Mouse (Mus musculus): ENCODE measurements at regions not wholly inside any gene's neighbourhood (a gene's known extent, or its start where the extent isn't known, plus 50 kb on each side); places are given as distances from the start of the nearest gene placed in this dataset.
"Not testable (repeated sequence)": the region's sequence is repeated elsewhere in the genome, so short reads cannot be mapped to it uniquely, and the experiment has no call there.

DNA sequence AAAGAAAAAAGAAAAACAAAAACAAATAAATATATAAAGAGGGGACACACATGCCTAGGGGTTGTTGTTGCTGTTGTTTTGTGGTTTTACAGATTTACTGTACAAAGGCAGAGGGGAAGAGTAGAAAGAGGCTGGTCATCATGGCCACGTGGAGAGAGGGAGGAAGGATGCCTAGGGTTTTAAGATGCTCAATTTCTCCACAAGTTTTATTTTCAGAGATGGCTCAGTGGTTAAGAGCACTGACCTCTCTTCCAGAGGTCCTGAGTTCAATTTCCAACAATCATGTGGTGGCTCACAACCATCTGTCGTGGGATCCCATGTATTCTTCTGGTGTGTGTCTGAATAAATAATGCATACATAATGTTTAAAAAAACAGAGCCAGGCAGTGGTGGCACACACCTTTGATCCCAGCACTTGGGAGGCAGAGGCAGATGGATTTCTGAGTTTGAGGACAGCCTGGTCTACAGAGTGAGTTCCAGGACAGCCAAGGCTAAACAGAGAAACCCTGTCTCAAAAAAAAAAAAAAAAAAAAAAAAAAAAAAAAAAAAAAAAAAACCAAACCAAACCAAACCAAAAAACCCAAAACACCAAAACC, 1364.6 kb downstream of the Zfp704 start:
- 66% methylated on average over 2 of the region's 2 CpGs for WGBS
- not testable (repeated sequence) for H3K9ac ChIP-seq (replicated peaks; ENCODE audit: low read length); H3K4me1 ChIP-seq (ENCODE audit: control insufficient read depth, insufficient read depth, low read length); H3K9me3 ChIP-seq (ENCODE audit: control insufficient read depth, low read length); H3K27ac ChIP-seq (replicated peaks; ENCODE audit: low read depth, low read length); H3K27me3 ChIP-seq (ENCODE audit: control insufficient read depth, insufficient read depth, low read length); ATAC-seq (ENCODE audit: low FRiP score, low TSS enrichment); H3K4me2 ChIP-seq (ENCODE audit: low read length); H3K36me3 ChIP-seq (ENCODE audit: control insufficient read depth, insufficient read depth, low read length); H3K4me3 ChIP-seq (replicated peaks; ENCODE audit: low read depth, low read length)
- DNase-seq, result peak; percentile 56

DNA sequence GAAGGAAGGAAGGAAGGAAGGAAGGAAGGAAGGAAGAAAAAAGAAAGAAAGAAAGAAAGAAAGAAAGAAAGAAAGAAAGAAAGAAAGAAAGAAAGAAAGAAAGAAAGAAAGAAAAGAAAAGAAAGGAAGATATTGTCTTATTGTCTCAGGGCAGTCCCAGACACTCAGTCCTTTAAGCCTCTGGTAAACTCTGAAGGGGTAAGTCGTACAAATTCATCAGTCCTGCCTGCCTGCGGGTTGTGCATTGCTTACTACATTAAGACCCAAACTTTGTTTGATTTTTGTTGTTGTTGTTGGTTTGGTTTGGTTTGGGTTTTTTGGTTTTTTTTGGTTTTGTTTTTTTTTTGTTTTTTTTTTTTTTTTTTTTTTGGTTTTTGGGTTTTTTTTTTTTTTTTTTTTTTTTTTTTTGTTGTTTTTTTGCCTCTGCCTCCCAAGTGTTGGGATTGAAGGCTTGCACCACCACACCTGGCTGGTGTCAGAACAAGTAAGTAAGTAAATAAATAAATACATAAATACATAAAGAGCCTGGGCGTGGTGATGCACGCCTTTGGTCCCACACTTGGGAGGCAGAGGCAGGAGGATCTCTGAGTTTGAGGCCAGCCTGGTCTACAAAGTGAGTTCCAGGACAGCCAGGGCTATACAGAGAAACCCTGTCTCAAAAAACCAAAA, 1365.2 kb downstream of the Zfp704 start:
- not testable (repeated sequence) for H3K4me1 ChIP-seq (ENCODE audit: control insufficient read depth, insufficient read depth, low read length); H3K36me3 ChIP-seq (ENCODE audit: control insufficient read depth, insufficient read depth, low read length)
- WGBS, result 92% methylated on average over 4 of the region's 4 CpGs

DNA sequence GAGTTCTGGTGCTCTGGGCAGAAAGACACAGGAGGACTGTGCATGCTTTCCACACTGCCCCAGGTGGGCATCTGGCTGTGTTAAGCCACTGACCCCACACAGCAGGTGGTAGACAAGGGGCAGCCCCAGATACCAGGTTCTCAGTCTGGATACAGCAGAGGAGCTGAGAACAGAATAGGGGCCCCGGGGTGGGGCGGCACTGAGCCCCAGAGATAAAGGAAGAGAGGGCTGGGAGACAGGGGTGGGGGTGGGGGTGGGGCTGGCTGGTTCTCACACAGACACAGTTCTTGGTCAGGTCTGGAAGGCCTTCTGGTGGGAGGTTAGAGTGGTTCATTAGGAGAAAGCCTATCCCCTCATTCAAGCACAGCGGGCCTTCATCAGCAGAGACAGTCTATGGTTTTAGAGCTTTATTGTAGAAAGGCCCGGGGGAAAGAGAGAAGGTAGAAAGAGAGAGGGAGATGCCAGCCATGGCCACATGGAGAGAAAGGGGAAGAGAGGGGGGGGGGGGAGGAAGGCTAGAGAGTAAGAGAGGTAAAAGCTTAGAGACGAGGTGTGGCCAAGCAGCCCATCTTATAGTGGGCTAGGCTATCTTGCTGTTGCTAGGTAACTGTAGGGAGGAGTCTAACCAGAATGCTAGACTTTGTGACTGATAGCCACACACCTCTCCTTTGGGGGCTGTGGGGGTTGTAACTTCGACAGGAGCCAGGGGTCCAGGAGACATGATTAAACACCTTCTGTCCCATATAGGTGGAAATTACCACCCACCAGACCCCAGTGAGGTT, 1403.1 kb downstream of the Zfp704 start:
- no peak overlapping the region for H3K27ac ChIP-seq (replicated peaks; ENCODE audit: low read depth, low read length)
- no peak overlapping the region for H3K4me3 ChIP-seq (replicated peaks; ENCODE audit: low read depth, low read length)
- H3K4me2 ChIP-seq (ENCODE audit: low read length), result no peak overlapping the region
- no peaks in the 10 kb centered on the region for H3K9me3 ChIP-seq (ENCODE audit: control insufficient read depth, low read length)
- ATAC-seq (ENCODE audit: low FRiP score, low TSS enrichment) (no peak), DNase-seq (no peak)
- H3K27me3 ChIP-seq (ENCODE audit: control insufficient read depth, insufficient read depth, low read length), result no peaks in the 10 kb centered on the region
- no peak overlapping the region for H3K9ac ChIP-seq (replicated peaks; ENCODE audit: low read length)
- WGBS, result 60% methylated on average over 6 of the region's 6 CpGs
- no peaks in the 10 kb centered on the region for H3K4me1 ChIP-seq (ENCODE audit: control insufficient read depth, insufficient read depth, low read length)
- no peaks in the 10 kb centered on the region for H3K36me3 ChIP-seq (ENCODE audit: control insufficient read depth, insufficient read depth, low read length)

More for the DNA sequence above, 1365.2 kb downstream of the Zfp704 start:
- not testable (repeated sequence) for H3K27ac ChIP-seq (replicated peaks; ENCODE audit: low read depth, low read length); H3K9me3 ChIP-seq (ENCODE audit: control insufficient read depth, low read length); H3K4me2 ChIP-seq (ENCODE audit: low read length); ATAC-seq (ENCODE audit: low FRiP score, low TSS enrichment); H3K27me3 ChIP-seq (ENCODE audit: control insufficient read depth, insufficient read depth, low read length); H3K9ac ChIP-seq (replicated peaks; ENCODE audit: low read length); H3K4me3 ChIP-seq (replicated peaks; ENCODE audit: low read depth, low read length)
- DNase-seq, result peak; percentile 55

DNA sequence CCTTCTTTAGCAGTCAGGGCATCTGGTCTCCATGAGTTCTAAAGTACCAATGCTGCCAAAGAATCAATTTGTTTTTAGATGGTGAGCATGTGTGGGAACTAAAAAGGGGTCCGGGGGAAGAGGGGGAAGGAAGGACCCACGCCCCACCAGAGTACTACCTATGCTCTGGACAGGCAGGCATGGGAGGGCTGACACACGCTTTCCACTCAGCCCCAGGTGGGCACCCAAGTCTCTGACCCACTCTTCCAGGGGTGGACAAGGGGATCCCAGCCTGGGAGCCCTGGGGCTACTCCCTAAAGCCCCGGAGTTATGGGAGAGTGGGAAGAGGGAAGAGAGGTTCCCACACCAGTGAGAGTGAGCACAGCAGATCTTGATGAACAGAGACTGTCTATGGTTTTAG, 1446.9 kb downstream of the Zfp704 start:
- no peak for ATAC-seq (ENCODE audit: low FRiP score, low TSS enrichment)
- H3K27ac ChIP-seq (replicated peaks; ENCODE audit: low read depth, low read length), result no peak overlapping the region
- no peaks in the 10 kb centered on the region for H3K9me3 ChIP-seq (ENCODE audit: control insufficient read depth, low read length)
- no peaks in the 10 kb centered on the region for H3K4me1 ChIP-seq (ENCODE audit: control insufficient read depth, insufficient read depth, low read length)
- DNase-seq, result no peak
- no peak overlapping the region for H3K4me3 ChIP-seq (replicated peaks; ENCODE audit: low read depth, low read length)
- H3K27me3 ChIP-seq (ENCODE audit: control insufficient read depth, insufficient read depth, low read length), result no peaks in the 10 kb centered on the region
- no peaks in the 10 kb centered on the region for H3K36me3 ChIP-seq (ENCODE audit: control insufficient read depth, insufficient read depth, low read length)
- 84% methylated on average over 4 of the region's 4 CpGs for WGBS
- H3K9ac ChIP-seq (replicated peaks; ENCODE audit: low read length), result no peak overlapping the region
- H3K4me2 ChIP-seq (ENCODE audit: low read length), result no peak overlapping the region

DNA sequence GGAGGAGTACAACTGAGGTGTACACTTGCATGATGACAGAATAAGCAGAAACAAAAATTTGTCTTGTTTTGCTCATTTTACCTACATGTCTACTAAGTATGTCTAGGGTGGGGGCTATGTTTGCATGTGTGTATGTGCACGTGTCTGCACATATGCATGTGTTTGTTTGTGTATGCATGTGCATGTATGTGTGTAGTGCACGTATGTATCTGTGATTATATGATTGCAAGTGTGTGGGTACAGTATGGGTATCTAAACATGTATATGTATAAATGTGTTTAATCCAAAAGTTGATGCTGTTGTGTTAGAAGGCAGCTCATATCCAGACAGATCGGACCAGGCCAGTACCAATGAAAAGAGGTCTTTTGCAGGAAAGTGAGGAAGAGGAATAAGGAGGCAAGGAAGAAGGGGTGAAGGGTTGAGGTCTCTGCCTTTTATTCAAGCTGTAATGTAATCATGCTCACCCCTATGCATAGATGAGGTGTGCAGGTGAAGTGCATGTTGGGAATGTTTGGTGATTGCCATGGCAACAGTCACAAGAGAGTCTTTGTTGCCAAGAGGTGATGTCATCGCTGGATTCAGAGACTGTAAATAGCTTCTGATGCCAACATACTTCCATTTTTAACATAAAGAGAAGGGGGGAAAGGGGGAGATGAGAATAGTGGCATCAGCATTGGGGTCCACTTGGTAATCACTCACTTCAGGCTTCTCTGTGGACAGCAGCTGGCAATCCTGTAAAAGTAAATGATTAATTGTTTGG, 1447.7 kb downstream of the Zfp704 start:
- 84% methylated on average over 4 of the region's 4 CpGs for WGBS
- ATAC-seq (ENCODE audit: low FRiP score, low TSS enrichment) (peak; percentile 49; the same call in 1 of the 2 replicates), DNase-seq (peak; percentile 71)

DNA sequence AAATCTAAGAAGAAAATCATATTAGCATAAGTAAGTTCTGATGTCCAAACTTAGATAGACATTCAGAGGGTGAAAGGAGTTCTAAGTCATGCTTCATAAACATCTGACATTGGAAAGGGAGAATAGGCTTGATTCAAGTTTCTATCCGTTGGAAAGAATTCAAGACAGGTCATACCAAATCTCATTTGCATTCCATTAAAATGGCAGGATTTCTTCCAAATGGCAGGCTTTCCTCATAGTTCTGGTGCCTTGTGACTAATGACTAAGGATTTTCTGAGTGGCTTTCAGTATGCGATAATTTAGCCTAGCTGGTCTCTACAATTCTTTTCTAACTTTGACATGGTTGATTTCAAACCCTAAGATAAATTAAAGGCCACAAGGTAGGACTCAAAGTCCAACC, 1466.9 kb downstream of the Zfp704 start:
- H3K4me1 ChIP-seq (ENCODE audit: control insufficient read depth, insufficient read depth, low read length), result no peaks in the 10 kb centered on the region
- DNase-seq (no peak), ATAC-seq (ENCODE audit: low FRiP score, low TSS enrichment) (no peak)
- H3K36me3 ChIP-seq (ENCODE audit: control insufficient read depth, insufficient read depth, low read length), result no peaks in the 10 kb centered on the region
- H3K27me3 ChIP-seq (ENCODE audit: control insufficient read depth, insufficient read depth, low read length), result no peaks in the 10 kb centered on the region
- H3K9me3 ChIP-seq (ENCODE audit: control insufficient read depth, low read length), result no peaks in the 10 kb centered on the region
- WGBS, result 72% methylated on average over 2 of the region's 2 CpGs
- no peak overlapping the region for H3K27ac ChIP-seq (replicated peaks; ENCODE audit: low read depth, low read length)
- no peak overlapping the region for H3K4me2 ChIP-seq (ENCODE audit: low read length)
- H3K4me3 ChIP-seq (replicated peaks; ENCODE audit: low read depth, low read length), result no peak overlapping the region
- no peak overlapping the region for H3K9ac ChIP-seq (replicated peaks; ENCODE audit: low read length)

More for the DNA sequence above, 1447.7 kb downstream of the Zfp704 start:
- no peak overlapping the region for H3K4me3 ChIP-seq (replicated peaks; ENCODE audit: low read depth, low read length)
- no peaks in the 10 kb centered on the region for H3K27me3 ChIP-seq (ENCODE audit: control insufficient read depth, insufficient read depth, low read length)
- no peaks in the 10 kb centered on the region for H3K36me3 ChIP-seq (ENCODE audit: control insufficient read depth, insufficient read depth, low read length)
- no peak overlapping the region for H3K4me2 ChIP-seq (ENCODE audit: low read length)
- H3K9ac ChIP-seq (replicated peaks; ENCODE audit: low read length), result no peak overlapping the region
- H3K9me3 ChIP-seq (ENCODE audit: control insufficient read depth, low read length), result no peaks in the 10 kb centered on the region
- no peaks in the 10 kb centered on the region for H3K4me1 ChIP-seq (ENCODE audit: control insufficient read depth, insufficient read depth, low read length)
- no peak overlapping the region for H3K27ac ChIP-seq (replicated peaks; ENCODE audit: low read depth, low read length)

DNA sequence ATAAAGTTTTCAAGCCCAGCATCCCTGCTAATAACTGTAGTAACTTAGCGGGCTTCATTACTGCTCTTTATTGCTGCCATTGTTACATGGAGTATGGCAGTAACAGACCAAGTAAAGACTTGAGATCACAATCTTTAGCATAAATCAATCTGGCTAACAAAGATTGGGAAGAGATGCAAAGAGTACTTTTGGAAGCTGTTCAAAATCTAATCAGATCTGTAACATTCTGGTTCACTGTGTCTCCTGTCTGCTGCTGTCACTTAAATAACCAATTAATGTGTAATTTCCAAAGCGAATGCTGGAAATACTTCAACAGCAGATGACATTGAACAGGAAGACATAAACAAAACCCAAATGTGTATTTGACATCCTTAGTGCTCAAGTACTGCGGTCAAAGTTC, 1467.7 kb downstream of the Zfp704 start:
- no peak overlapping the region for H3K27ac ChIP-seq (replicated peaks; ENCODE audit: low read depth, low read length)
- no peak for ATAC-seq (ENCODE audit: low FRiP score, low TSS enrichment)

DNA sequence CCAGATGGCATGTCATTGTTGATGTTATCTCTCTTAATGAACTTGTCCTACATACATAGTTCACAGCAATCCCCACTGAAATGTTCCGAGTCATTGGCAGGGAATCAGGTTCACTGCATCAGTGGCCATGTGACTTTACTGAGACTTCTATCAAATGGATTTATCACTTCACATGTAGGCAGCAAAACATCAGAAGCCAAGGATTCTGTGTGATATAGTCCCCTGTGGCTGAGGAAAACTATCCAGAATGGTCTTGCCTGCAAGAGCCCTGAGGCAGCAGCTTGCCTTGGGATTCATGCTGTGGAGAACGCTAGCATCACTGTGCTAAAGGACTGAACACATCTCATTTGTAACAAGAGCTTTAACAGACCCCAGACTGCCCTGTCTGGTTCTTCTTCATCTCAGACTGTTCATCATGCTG, 1468.2 kb downstream of the Zfp704 start:
- Histone ChIP-seq H3K9me3 (ENCODE audit: control insufficient read depth, low read length) (no peaks in the 10 kb centered on the region), H3K4me2 (ENCODE audit: low read length) (no peak overlapping the region), H3K27me3 (ENCODE audit: control insufficient read depth, insufficient read depth, low read length) (no peaks in the 10 kb centered on the region), H3K27ac (replicated peaks; ENCODE audit: low read depth, low read length) (no peak overlapping the region), H3K9ac (replicated peaks; ENCODE audit: low read length) (no peak overlapping the region), H3K4me3 (replicated peaks; ENCODE audit: low read depth, low read length) (no peak overlapping the region), H3K36me3 (ENCODE audit: control insufficient read depth, insufficient read depth, low read length) (no peaks in the 10 kb centered on the region), H3K4me1 (ENCODE audit: control insufficient read depth, insufficient read depth, low read length) (no peaks in the 10 kb centered on the region)
- WGBS, result 58% methylated on average over 2 of the region's 2 CpGs
- DNase-seq, result peak; percentile 16
- ATAC-seq (ENCODE audit: low FRiP score, low TSS enrichment), result no peak

More for the DNA sequence above, 1467.7 kb downstream of the Zfp704 start:
- Histone ChIP-seq H3K4me3 (replicated peaks; ENCODE audit: low read depth, low read length) (no peak overlapping the region), H3K9me3 (ENCODE audit: control insufficient read depth, low read length) (no peaks in the 10 kb centered on the region), H3K27me3 (ENCODE audit: control insufficient read depth, insufficient read depth, low read length) (no peaks in the 10 kb centered on the region), H3K4me1 (ENCODE audit: control insufficient read depth, insufficient read depth, low read length) (no peaks in the 10 kb centered on the region), H3K4me2 (ENCODE audit: low read length) (no peak overlapping the region), H3K9ac (replicated peaks; ENCODE audit: low read length) (no peak overlapping the region), H3K36me3 (ENCODE audit: control insufficient read depth, insufficient read depth, low read length) (no peaks in the 10 kb centered on the region)
- WGBS, result 96% methylated on average over 3 of the region's 3 CpGs
- DNase-seq, result no peak

Data from midbrain, embryonic 14.5 days (tissue).